Mouse (Mus musculus) kidney, postnatal 10 days (tissue): ENCODE measurements around the gene Bclaf1.

Experiments used
- DNase-seq: peaks from one replicate; pipeline ENCODE4 v3.0.0; 2021; ENCODE audit warnings: mixed read lengths

Bclaf1 gene

GRCm38 (mm10) chr10:20311918-20312735 lies at the start of gene Bclaf1:
Bclaf1 (plus strand) TSS chr10:20312469.
- DNase-seq: peak; percentile 100

- DNase-seq: no peak
Measured at GRCm38 (mm10) chr10:20262896-20263295, 49.4 kb upstream of the Bclaf1 start.

- DNase-seq: no peak
Measured at GRCm38 (mm10) chr10:20264479-20264878, 47.8 kb upstream of the Bclaf1 start.

- no peak for DNase-seq
Measured at GRCm38 (mm10) chr10:20267032-20267431, 45.2 kb upstream of the Bclaf1 start.

DNA sequence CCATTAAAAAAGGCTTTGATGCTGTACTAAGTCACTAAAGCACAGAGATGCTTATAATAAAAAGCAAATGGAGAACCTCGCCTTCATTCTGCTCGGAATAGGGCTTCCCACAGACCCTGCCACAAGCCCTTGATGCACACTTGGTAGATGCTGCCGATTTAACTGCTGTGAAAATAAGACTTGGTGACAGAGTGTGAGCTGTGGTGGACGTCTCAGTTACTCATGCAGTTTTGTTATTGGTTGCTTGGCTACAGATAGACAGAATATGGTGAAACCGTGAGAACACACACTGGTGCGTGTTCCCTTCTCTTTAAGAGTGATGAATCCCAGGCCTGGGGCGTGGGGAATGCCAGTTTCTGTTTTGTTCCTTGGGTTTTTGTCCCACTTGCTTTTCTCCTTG lies 43.3 kb upstream of the Bclaf1 start:
- DNase-seq: no peak

DNA sequence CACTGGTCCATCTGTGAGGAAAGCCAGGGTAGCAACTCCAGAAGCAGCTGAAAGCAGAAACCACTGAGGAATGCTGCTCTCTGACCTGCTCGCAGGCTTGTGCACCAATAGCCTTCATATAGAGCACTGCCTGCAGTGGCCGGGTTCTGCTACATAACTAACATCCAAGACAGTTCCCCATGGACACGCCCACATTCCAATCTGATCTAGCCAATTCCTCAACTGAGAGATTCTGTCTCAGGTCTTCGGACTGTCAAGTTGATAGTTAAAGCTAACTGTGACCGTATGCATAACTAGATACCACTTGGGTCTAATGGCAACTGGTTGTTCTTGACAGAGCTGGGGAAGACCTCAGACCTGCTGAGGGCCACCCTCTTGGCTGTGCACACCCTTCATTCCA lies 39.9 kb upstream of the Bclaf1 start:
- DNase-seq: no peak

- no peak for DNase-seq
Measured at GRCm38 (mm10) chr10:20273278-20273677, 39.0 kb upstream of the Bclaf1 start.

- DNase-seq: no peak
Measured at GRCm38 (mm10) chr10:20274022-20274421, 38.2 kb upstream of the Bclaf1 start.

GRCm38 (mm10) chr10:20281456-20281855 lies 30.8 kb upstream of the Bclaf1 start:
- no peak for DNase-seq

- DNase-seq: no peak
Measured at GRCm38 (mm10) chr10:20285289-20285975, 26.8 kb upstream of the Bclaf1 start.

DNA sequence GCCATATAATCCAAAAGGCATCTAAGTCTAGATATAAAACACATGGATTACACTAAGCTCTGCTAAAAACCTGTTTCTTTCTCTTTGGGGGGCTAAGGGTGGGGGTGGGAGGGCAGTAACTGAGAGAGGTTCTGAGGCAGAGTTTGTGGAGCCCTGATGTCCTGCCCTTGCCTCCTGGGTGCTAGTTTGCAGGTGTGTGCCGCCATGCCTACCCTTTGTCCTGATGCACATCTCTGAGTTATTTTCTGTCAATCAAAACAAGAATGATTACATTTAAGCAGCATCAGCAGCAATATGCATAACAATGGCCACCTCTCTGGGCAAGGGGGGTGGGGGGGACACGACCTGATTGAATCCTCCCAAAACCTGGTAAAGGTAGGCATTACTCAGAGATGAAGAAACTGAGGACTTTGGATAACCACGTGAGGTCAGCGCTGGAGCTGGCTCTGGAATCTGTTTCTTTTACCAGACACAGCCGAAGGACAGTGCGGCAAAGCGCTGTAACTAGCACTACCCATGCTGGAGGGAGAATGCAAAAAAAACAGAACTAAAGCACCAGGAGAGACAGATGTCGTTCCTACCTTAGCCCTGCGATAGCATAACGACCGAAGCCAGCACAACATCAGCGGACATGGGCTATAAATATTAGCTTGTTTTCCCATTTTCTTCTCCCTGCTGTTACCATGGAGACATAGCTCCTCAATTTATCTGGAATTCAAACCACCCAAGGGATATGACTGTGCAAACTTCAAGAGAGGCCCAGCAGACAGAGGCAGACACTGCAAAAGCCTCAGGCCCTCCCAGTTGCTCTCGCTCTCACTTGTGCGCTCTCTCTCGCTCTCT lies 26.1 kb upstream of the Bclaf1 start:
- no peak for DNase-seq

GRCm38 (mm10) chr10:20287369-20287768 lies 24.9 kb upstream of the Bclaf1 start:
- no peak for DNase-seq

DNA sequence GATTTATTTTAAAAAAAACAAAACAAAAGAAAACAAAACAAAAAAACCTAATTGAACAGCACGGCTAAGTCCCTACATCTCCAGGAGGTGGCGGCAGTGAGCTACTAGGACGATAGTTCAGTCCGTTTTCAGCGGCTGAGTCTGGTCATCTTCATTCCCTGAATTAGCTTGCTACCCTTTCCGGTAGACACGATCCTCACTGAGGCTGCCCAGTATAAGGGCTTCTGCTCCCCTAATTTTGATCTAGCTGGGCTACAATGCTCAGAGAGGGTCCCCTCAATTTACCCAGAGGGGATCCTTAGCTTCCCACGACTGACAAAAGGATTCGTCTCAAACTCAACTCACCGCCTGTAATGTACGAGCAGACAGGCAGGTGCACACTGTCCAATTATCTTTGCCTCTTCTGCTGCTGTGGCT lies 21.8 kb upstream of the Bclaf1 start:
- peak; percentile 93 for DNase-seq

DNA sequence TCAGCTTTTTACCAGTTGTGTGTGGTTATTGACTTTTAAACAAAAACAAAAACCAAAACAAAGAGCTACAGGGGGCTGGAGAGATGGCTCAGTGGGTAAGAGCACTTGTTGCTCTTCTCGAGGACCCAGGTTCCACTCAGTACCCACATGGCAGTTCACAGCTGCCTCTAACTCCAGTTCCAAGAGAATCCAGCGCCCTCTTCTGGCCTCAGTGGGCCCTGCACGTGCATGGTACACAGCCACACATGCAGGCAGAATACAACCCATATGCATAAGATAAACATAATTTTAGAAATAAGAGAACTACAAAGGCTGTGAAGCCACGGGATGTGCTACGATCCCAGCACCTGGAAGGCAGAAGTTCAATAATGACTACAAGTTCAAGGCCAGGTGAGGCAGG lies 16.3 kb upstream of the Bclaf1 start:
- DNase-seq: peak; percentile 27

- DNase-seq: no peak
Measured at GRCm38 (mm10) chr10:20298152-20298920, 13.9 kb upstream of the Bclaf1 start.

DNA sequence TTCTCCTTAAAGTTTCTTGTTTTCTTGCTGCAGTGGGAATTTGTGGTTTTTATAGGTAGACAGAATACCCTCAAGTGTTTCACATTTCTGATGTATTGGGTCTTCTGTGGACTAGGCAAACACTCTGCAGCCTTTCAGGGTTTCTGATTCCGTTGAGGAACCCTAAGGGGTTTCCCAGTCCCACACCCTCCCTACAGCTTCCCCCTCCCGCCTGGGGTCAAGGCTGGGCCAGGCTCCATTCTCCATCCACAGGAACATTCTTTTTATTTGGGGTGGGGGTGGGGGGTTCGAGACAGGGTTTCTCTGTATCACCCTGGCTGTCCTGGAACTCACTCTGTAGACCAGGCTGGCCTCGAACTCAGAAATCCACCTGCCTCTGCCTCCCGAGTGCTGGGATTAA lies 13.2 kb upstream of the Bclaf1 start:
- DNase-seq: no peak

DNA sequence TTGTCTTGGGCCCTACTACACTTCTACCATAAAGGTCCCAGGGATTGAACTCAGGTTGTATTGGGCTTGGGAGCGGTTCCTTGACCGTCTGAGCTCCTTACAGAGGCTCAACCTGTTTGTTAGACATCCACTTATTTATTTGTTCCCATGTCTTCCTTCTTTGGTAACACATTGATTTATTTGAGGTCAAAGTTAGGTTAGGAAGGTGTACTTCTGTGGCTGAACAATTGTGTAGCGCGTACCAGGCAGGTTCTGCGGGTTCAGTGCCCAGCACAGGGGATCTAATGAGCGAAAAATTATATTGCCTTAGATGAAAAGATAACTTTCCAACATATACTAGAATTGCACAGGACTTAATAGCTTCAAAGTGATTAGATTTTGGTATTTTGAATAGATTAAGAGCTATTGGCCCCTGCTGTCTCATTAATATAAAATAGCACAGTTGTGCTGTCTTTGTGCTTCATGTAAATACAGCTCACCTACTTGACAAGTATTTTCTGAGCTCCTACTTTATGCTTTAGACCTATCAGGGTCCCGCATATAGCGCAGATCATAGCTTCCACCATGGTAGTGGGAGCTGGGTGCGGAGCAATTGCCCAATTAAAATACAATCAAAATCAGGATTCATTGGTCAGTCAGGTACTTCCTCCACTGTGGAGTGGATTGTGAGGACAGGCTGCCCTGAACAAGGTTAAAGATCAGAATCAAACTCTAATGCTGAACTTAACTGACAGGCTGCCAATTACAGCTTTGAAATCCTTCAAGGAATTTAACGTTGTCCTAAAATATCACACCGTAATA lies 1.1 kb upstream of the Bclaf1 start:
- DNase-seq: peak; percentile 19

- peak; percentile 95 for DNase-seq
Measured at GRCm38 (mm10) chr10:20312736-20313301, 550 bp downstream of the Bclaf1 start.

DNA sequence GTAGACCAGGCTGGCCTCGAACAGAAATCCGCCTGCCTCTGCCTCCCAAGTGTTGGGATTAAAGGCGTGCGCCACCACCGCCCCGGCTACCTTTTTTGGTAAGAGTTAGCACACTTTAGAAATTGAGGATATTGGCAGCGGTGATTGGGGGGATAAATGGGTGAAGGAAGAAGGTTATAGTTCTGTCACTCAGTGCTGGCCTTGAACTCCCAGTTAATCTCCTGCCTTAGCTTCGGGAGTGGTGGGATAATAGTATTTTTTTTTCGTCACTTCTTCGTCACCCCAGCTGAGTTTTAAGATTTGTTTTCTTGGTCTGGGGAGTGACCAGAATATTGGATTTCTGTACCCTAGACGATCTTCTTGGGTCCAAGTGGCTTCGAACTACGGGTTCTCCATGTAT lies 1.2 kb downstream of the Bclaf1 start:
- DNase-seq: no peak

DNA sequence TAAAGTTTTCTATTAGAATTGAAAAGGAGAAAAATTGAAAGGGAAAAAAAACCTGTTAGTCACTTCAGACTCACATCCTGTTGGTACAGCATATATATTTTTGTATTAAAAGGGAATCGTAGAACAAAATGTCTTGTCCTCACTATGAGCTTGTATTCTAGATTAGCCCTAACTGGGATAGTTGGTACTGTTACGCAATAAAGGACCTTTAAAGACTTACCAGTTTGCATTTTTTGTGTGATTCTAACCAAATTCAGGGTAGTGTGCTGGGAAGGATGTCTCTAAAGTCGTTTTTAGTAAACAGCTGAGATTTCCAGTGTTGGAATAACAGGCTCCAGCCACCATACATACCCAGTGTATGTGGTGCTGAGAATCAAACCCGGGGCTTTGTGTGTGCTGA lies 1.7 kb downstream of the Bclaf1 start:
- DNase-seq: no peak

GRCm38 (mm10) chr10:20314797-20315196 lies 2.5 kb downstream of the Bclaf1 start:
- DNase-seq: peak; percentile 39
